Mouse (Mus musculus): ENCODE data around the gene Sfmbt1. TPM values are rescaled to one million over a fixed set of nuclear protein-coding genes. Genes with fewer than 3 reads are reported as not detected.
A peak's percentile ranks its signal among the peaks of the same experiment; 100 is the strongest.
"Not testable (repeated sequence)": the region's sequence is repeated elsewhere in the genome, so short reads cannot be mapped to it uniquely, and the experiment has no call there.

Gene Sfmbt1
- polyA plus RNA-seq, 1 experiment from 2014 or later: 17.4 TPM

DNA sequence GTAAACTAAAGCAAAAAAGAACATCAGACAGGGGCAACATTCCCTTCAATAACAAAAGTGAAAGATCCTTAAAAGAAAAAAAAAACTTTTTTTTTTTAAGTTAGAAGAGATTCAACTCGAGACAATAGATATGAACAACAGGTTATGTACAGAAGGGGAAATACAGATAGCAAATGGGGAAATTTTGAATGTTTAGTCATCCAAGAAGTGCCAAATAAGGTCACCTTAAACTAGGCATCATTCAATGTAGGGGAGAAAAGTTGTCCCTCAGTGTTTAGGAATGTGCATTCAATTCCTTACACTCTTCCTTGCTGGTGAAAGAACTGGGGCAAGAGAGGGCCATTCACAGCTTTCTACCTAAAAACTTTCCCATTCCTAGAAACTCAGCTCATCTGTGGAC lies 880 bp upstream of the Sfmbt1 start:
- 89% methylated on average over 1 of the region's 1 CpGs for WGBS
- no peak for ATAC-seq
- H3K9me3 ChIP-seq (replicated peaks; ENCODE audit: control insufficient read depth, low read length, poor library complexity, severe bottlenecking): no peaks in the 10 kb centered on the region
- no peak overlapping the region for H3K4me3 ChIP-seq (ENCODE audit: low read depth, low read length)
- no peak overlapping the region for H3K27ac ChIP-seq (ENCODE audit: low read length)
- H3K4me2 ChIP-seq (ENCODE audit: low read length): no peak overlapping the region
- H3K36me3 ChIP-seq (ENCODE audit: control insufficient read depth, insufficient read depth, low read length): no peaks in the 10 kb centered on the region
- no peak overlapping the region for H3K9ac ChIP-seq (ENCODE audit: low read depth, low read length)
- H3K4me1 ChIP-seq (ENCODE audit: control insufficient read depth, insufficient read depth, low read length): peaks cover 11% of the 10 kb centered on the region
- H3K27me3 ChIP-seq (ENCODE audit: control insufficient read depth, insufficient read depth, low read depth, low read length): no peaks in the 10 kb centered on the region

DNA sequence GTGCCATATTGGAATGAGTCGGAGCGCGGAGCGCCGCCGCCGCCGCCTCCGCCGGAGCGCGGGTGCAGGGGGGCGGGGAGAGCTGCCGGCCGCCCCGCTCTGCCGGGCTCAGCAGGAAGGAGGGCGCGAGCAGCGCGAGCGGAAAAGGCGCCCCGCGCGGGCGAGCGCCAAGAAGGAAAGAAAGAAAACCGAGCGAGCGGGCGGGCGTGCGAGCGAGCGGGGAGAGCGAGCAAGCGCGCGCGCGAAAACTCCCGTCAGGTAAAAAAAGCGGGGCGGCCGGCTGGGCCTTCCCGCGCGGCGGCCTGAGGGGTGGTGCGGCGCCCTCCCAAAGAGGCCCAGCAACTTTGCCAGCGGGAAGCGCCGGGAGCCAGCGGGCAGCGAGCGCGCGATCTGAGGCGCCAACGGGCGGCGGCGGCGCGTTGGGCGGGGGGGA lies 985 bp downstream of the Sfmbt1 start:
- Histone ChIP-seq H3K27me3 (ENCODE audit: control insufficient read depth, insufficient read depth, low read depth, low read length) (no peaks in the 10 kb centered on the region), H3K27ac (ENCODE audit: low read length) (peak overlapping the region; percentile 94), H3K4me2 (ENCODE audit: low read length) (peak overlapping the region; percentile 79), H3K9me3 (replicated peaks; ENCODE audit: control insufficient read depth, low read length, poor library complexity, severe bottlenecking) (no peaks in the 10 kb centered on the region), H3K4me3 (ENCODE audit: low read depth, low read length) (peak overlapping the region; percentile 92), H3K4me1 (ENCODE audit: control insufficient read depth, insufficient read depth, low read length) (peaks cover 11% of the 10 kb centered on the region), H3K36me3 (ENCODE audit: control insufficient read depth, insufficient read depth, low read length) (no peaks in the 10 kb centered on the region), H3K9ac (ENCODE audit: low read depth, low read length) (peak overlapping the region; percentile 92)
- peak; percentile 90 for ATAC-seq
- WGBS: under 1% methylated on average over 58 of the region's 68 CpGs

DNA sequence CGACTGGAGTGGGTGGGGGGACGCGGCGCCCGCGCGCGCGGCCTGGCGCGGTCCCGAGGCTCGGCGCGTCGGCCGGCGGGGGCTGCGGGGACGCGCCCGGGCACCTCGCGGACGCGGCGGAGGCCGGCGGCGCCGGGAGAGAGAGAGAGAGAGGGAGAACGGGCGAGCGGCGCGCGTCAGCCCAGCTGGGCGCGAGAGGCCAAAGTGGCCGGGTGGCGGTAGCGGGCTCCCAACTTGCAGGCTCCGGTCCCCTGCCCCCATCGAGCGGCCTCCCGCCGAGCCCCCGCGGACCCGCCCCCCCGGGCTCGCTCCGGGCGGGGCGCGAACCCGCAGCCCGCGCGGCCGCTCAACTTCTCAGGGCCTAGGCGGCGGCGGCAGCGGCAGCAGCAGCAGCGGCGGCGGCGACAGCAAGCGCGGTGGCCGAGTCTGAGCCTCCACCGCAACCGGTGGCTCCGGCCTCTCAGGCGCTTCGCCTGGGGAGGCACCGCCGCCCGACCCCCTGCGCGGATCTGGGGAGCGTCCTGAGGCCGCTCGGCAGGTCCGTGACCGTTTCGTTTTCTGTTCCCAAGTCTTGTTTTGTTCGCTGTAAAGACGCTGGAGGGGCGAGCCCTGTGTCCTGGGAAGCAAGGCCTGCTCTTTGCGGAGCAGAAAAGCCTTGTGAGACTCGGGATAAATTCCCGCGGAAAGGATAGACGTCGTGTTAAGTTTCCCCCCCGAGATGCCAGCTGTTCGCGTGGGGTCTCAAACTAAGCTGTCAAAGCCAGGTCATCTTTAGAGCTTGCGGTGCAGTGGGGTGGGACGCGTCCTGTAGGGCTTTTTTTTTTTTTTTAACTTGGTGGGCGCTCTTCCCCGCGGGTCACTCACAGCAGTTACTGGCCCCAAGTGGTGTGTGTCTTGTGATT lies 1.7 kb downstream of the Sfmbt1 start:
- Histone ChIP-seq H3K9me3 (replicated peaks; ENCODE audit: control insufficient read depth, low read length, poor library complexity, severe bottlenecking) (no peaks in the 10 kb centered on the region), H3K4me3 (ENCODE audit: low read depth, low read length) (peak overlapping the region; percentile 92), H3K4me2 (ENCODE audit: low read length) (peak overlapping the region; percentile 79), H3K27me3 (ENCODE audit: control insufficient read depth, insufficient read depth, low read depth, low read length) (no peaks in the 10 kb centered on the region), H3K36me3 (ENCODE audit: control insufficient read depth, insufficient read depth, low read length) (no peaks in the 10 kb centered on the region), H3K4me1 (ENCODE audit: control insufficient read depth, insufficient read depth, low read length) (peaks cover 11% of the 10 kb centered on the region), H3K27ac (ENCODE audit: low read length) (peak overlapping the region; percentile 94), H3K9ac (ENCODE audit: low read depth, low read length) (peak overlapping the region; percentile 92)
- ATAC-seq: peak; percentile 41; the same call in 1 of the 2 replicates
- WGBS: under 1% methylated on average over 69 of the region's 106 CpGs

DNA sequence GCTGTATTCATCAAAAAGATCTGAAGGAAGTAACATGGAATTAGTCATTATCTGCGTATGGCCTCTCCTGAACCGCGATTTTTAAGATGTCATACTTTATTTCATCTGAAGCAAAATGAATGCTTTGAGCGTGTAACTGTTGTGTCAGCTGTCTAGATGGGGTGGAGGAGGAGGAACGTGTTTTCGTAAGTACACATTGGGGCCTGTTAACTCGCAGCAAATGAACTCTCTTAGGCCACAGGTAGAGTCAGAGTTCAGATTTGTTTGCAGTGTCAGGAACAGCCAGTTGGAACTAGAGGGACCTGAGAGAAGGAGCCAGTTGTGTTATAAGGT lies 2.3 kb downstream of the Sfmbt1 start:
- Histone ChIP-seq H3K36me3 (ENCODE audit: control insufficient read depth, insufficient read depth, low read length) (no peaks in the 10 kb centered on the region), H3K4me1 (ENCODE audit: control insufficient read depth, insufficient read depth, low read length) (peaks cover 11% of the 10 kb centered on the region), H3K4me3 (ENCODE audit: low read depth, low read length) (peak overlapping the region; percentile 92), H3K9me3 (replicated peaks; ENCODE audit: control insufficient read depth, low read length, poor library complexity, severe bottlenecking) (no peaks in the 10 kb centered on the region), H3K9ac (ENCODE audit: low read depth, low read length) (peak overlapping the region; percentile 92), H3K27ac (ENCODE audit: low read length) (no peak overlapping the region; the same call in 1 of the 2 replicates), H3K27me3 (ENCODE audit: control insufficient read depth, insufficient read depth, low read depth, low read length) (no peaks in the 10 kb centered on the region), H3K4me2 (ENCODE audit: low read length) (peak overlapping the region; percentile 79)
- WGBS: under 1% methylated on average over 7 of the region's 7 CpGs
- ATAC-seq: no peak

DNA sequence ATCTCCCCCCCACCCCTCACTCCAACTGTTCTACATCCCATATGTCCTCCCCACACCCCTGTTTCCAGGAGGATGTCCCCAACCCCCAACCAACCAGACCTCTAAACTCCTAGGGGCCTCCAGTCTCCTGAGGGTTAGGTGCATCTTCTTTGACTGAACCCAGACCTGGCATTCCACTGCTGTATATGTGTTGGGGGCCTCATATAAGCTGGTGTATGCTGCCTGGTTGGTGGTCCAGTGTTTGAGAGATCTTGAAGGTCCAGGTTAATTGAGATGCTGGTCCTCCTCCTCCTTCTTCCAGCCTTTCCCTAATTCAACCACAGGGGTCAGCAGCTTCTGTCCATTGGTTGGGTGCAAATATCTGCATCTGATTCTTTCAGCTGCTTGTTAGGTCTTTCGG lies 4.0 kb downstream of the Sfmbt1 start:
- not testable (repeated sequence) for H3K9ac ChIP-seq (ENCODE audit: low read depth, low read length); H3K36me3 ChIP-seq (ENCODE audit: control insufficient read depth, insufficient read depth, low read length); H3K9me3 ChIP-seq (replicated peaks; ENCODE audit: control insufficient read depth, low read length, poor library complexity, severe bottlenecking); ATAC-seq; H3K27me3 ChIP-seq (ENCODE audit: control insufficient read depth, insufficient read depth, low read depth, low read length); H3K4me2 ChIP-seq (ENCODE audit: low read length); H3K27ac ChIP-seq (ENCODE audit: low read length); H3K4me3 ChIP-seq (ENCODE audit: low read depth, low read length)
- peaks cover 11% of the 10 kb centered on the region for H3K4me1 ChIP-seq (ENCODE audit: control insufficient read depth, insufficient read depth, low read length)
- 92% methylated on average over 1 of the region's 1 CpGs for WGBS

DNA sequence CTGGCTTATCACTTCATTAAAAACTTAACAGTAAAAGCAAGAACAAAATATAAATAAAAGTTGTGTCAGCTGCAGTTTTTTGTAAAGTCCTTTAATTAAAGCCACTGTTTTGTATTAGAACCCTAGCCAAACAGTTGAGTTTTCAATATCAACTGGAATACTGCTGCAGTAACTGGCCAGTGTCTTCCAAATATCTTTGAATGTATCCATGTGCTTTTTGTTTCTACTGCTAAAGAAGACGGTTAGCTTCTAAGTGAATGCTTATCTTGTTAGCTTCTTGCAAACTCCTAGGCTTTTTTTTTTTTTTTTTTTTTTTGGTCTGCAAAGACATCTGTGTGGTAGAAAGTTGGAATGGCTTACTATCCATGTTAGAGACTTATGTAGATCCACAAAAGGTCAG lies 4.9 kb downstream of the Sfmbt1 start:
- no peaks in the 10 kb centered on the region for H3K36me3 ChIP-seq (ENCODE audit: control insufficient read depth, insufficient read depth, low read length)
- no peak overlapping the region for H3K27ac ChIP-seq (ENCODE audit: low read length)
- H3K27me3 ChIP-seq (ENCODE audit: control insufficient read depth, insufficient read depth, low read depth, low read length): no peaks in the 10 kb centered on the region
- peaks cover 11% of the 10 kb centered on the region for H3K4me1 ChIP-seq (ENCODE audit: control insufficient read depth, insufficient read depth, low read length)
- no peak overlapping the region for H3K4me3 ChIP-seq (ENCODE audit: low read depth, low read length)
- 76% methylated on average over 1 of the region's 1 CpGs for WGBS
- no peak for ATAC-seq
- H3K9ac ChIP-seq (ENCODE audit: low read depth, low read length): no peak overlapping the region
- no peak overlapping the region for H3K4me2 ChIP-seq (ENCODE audit: low read length)
- no peaks in the 10 kb centered on the region for H3K9me3 ChIP-seq (replicated peaks; ENCODE audit: control insufficient read depth, low read length, poor library complexity, severe bottlenecking)

DNA sequence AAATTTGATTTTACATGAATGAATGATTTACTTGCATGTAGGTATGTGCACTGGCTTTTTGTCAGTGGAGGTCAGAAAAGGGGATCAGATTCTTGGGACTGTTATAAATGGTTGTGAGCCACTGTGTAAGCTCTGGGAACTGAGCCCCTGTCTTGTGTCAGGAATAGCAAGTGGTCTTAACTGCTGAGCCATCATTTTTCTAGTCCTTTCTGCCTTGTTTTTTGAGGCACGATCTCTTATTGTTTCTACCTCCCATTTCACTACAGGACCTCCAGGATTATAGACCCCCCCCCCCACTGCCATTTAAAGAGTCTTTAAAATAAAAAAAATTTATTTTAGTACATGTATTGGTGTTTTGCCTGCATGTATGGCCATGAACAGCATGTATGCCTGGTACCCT lies 7.2 kb downstream of the Sfmbt1 start:
- no peak overlapping the region for H3K9ac ChIP-seq (ENCODE audit: low read depth, low read length)
- 76% methylated on average over 1 of the region's 1 CpGs for whole genome bisulfite sequencing

DNA sequence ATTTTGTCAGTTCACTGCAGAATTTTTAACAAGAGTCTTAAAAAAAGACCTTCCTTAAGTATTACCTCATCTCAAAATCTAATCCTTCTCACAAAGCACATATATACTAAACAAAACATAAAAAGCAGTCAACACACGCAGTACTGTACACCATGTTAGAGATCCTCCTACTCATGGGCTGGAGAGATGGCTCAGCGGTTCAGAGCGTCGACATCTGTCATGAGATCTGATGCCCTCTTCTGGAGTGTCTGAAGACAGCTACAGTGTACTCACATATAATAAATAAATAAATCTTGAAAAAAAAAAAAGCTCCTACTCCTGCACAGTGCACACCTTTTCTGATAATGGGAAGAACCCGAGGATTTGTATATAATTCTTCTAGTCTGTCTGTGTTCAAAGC lies 7.8 kb downstream of the Sfmbt1 start:
- H3K27me3 ChIP-seq (ENCODE audit: control insufficient read depth, insufficient read depth, low read depth, low read length): no peaks in the 10 kb centered on the region
- WGBS: 88% methylated on average over 5 of the region's 5 CpGs

More for the DNA sequence above, 7.2 kb downstream of the Sfmbt1 start:
- Histone ChIP-seq H3K4me3 (ENCODE audit: low read depth, low read length) (no peak overlapping the region), H3K27me3 (ENCODE audit: control insufficient read depth, insufficient read depth, low read depth, low read length) (no peaks in the 10 kb centered on the region), H3K4me1 (ENCODE audit: control insufficient read depth, insufficient read depth, low read length) (peaks cover 9% of the 10 kb centered on the region), H3K9me3 (replicated peaks; ENCODE audit: control insufficient read depth, low read length, poor library complexity, severe bottlenecking) (no peaks in the 10 kb centered on the region), H3K4me2 (ENCODE audit: low read length) (no peak overlapping the region), H3K27ac (ENCODE audit: low read length) (no peak overlapping the region), H3K36me3 (ENCODE audit: control insufficient read depth, insufficient read depth, low read length) (no peaks in the 10 kb centered on the region)
- no peak for ATAC-seq

DNA sequence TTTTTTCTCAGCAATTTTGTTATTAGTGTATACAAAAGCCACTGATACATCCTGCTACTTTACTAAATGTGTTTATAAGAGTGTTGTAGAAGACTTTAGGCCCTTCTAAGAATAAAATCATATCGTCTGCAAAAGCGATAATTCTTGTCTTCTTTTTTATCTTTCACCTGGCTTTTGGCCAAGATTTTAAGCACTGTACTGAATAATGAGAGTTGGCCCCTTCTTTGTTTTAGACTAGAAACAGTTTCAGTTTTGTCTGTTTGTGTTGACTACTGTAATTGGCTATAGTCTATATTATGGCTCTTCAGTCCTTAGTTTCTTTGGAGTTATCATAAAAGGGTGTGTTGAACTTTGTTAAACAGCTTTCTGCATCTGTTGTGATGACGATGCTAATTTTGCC lies 17.2 kb downstream of the Sfmbt1 start:
- no peaks in the 10 kb centered on the region for H3K36me3 ChIP-seq (ENCODE audit: control insufficient read depth, insufficient read depth, low read length)
- no peaks in the 10 kb centered on the region for H3K27me3 ChIP-seq (ENCODE audit: control insufficient read depth, insufficient read depth, low read depth, low read length)
- H3K4me1 ChIP-seq (ENCODE audit: control insufficient read depth, insufficient read depth, low read length): no peaks in the 10 kb centered on the region
- H3K4me2 ChIP-seq (ENCODE audit: low read length): no peak overlapping the region
- no peak overlapping the region for H3K9ac ChIP-seq (ENCODE audit: low read depth, low read length)
- WGBS: 73% methylated on average over 3 of the region's 3 CpGs
- ATAC-seq: no peak
- H3K27ac ChIP-seq (ENCODE audit: low read length): no peak overlapping the region
- H3K4me3 ChIP-seq (ENCODE audit: low read depth, low read length): no peak overlapping the region
- no peaks in the 10 kb centered on the region for H3K9me3 ChIP-seq (replicated peaks; ENCODE audit: control insufficient read depth, low read length, poor library complexity, severe bottlenecking)

More for the DNA sequence above, 7.8 kb downstream of the Sfmbt1 start:
- H3K9ac ChIP-seq (ENCODE audit: low read depth, low read length): no peak overlapping the region
- no peaks in the 10 kb centered on the region for H3K9me3 ChIP-seq (replicated peaks; ENCODE audit: control insufficient read depth, low read length, poor library complexity, severe bottlenecking)
- no peak overlapping the region for H3K27ac ChIP-seq (ENCODE audit: low read length)
- peaks cover 6% of the 10 kb centered on the region for H3K4me1 ChIP-seq (ENCODE audit: control insufficient read depth, insufficient read depth, low read length)
- no peaks in the 10 kb centered on the region for H3K36me3 ChIP-seq (ENCODE audit: control insufficient read depth, insufficient read depth, low read length)
- ATAC-seq: no peak
- no peak overlapping the region for H3K4me3 ChIP-seq (ENCODE audit: low read depth, low read length)
- no peak overlapping the region for H3K4me2 ChIP-seq (ENCODE audit: low read length)

Data from midbrain, embryonic 16.5 days (tissue).